Mouse (Mus musculus) urinary bladder, postnatal 4 days (tissue): ENCODE measurements around the gene Zbtb16.

Source experiments
- DNase-seq, 2 experiments: peaks; one replicate each; pipeline ENCODE4 v3.0.0; 2021 to 2022; ENCODE audit warnings: low spot score in 2 of 2

Gene Zbtb16

DNA sequence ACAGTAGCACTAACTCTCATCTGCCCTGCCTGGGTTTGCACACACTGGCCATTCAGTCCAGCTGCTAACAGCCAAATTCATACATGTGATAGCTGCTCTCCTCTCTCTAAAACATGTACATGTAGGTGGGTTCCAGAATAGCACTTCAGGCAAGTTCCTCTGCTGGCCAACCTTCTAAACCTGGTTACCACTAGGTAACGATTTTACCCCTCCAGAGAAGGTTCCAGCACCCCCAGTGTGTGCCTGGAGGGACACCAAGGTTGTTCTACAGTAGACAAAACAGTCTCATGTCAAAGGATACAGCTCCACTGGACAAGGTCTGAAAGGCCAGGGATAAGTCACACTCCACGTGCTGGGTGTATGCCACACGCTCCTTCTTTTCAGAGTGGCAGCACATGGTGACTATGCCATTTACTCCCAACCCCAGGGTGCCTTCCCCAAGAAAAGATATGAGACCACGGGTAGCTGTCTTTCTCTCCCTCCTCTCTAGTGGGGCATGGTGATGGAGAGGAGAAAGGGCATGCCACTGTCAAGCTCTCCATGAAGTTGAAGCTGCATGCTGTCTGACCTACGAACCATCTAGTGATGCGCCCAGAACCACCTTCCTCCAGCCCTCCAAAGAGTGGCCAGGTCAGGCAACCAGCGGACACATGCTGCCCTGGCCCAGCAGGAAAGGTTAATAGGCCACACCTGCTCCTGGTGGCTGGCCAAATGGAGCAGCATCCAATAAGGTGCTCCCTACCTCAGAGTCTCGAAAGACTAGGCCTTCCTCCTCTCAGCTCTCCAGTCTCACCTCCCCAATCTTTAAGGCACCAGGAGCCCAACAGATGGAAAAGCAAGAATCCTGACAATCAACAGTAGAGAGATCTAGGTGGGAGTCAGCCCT, 104.1 kb downstream of the Zbtb16 start:
- no peak for DNase-seq

DNA sequence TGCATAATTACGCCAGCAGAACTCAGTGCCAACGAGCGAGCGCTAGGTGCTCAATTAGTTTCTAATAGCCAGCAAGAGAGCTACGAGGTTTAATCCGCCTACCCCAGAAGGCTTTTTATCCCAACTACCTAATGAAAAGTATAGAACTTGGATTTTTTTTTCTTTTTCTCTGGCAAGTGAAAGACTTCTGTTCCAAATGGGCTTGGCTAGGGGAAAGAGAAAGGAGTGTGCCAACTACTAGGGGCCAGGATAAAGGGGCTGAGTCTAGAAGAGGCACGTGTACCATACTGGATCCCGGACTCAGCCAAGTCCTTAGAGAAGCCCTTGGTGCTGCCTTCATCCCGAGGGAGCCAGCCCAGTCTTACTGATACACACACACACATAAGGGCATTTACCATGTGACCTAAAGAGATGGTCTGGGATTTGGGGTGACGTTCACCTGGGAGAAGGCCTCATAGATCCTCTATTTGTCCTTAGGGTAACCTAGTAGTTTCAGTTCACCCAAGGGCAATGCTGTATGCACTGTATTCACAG, 105.5 kb downstream of the Zbtb16 start:
- DNase-seq = no peak

DNA sequence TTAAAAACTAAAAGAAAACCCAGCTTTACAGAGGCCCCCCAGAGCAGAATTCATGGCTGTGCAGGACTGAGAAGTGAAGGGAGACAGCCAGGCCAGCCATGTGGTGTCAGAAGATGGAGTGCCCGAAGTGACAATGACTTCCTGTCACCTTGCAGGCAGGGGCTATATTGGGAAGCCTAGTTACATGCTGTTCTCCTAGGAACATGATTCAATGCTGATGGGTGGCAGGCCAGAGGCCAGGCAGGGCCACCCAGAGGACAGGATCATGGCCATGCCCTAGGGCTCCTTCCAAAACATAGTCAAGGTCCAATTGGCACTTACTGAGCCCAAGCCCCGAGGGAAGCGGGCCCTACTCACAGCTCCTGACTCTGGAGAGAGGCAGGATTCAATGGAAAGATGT, 106.6 kb downstream of the Zbtb16 start:
- no peak for DNase-seq

- no peak for DNase-seq
These were observed 107.3 kb downstream of the Zbtb16 start for GRCm38 (mm10) chr9:48728731-48729123.

DNA sequence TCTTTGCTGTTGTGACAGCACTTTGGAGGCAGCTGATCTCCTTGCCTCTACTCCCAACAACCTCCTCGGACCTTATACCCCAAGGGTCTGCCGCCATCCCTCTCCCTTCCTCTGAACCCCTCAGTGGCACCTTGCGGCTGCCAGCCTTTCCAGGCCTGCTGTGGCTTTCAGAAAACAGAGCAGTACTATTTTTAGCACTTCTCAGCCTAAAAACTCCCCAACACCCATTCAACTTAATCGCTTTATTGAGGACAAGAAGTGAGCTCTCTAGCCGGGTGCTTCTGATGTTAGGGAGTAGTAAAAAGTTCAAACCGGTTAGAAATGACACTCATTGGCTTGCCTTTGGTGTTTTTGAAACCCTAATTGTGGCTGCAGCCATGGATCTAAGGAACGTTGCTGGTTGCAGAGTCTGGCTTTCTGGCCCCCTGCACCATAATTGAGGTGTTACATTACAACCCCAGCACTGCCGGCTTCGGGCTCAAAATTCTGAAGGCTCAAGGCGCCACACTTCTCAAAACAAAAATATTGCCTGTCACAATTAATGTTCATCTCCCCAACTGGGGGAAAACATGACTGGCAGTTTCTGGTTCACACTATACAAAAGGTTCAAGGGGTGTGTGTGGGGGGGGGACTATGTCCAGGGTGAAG, 107.8 kb downstream of the Zbtb16 start:
- DNase-seq = no peak

GRCm38 (mm10) chr9:48726341-48726740, 109.7 kb downstream of the Zbtb16 start:
- DNase-seq = no peak

- DNase-seq = no peak
These were observed 110.1 kb downstream of the Zbtb16 start for GRCm38 (mm10) chr9:48725918-48726317.

DNA sequence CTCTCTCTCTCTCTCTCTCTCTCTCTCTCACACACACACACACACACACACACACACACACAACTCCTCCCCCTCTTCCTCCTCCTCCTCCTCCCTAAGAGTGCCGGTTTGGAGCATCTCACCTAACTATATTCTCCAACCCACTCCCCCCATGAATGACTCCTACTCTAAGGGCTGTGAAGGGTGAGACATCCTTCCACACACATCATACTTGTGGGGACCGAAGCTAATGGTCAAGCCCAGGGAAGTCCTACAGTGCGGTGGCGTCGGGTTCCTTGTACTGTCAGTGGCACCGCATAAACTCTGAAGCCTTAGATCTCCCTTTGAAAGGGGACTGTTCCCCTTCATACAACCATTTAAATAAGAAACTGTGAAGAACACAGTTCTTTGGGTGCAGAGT, 110.9 kb downstream of the Zbtb16 start:
- DNase-seq = no peak

DNA sequence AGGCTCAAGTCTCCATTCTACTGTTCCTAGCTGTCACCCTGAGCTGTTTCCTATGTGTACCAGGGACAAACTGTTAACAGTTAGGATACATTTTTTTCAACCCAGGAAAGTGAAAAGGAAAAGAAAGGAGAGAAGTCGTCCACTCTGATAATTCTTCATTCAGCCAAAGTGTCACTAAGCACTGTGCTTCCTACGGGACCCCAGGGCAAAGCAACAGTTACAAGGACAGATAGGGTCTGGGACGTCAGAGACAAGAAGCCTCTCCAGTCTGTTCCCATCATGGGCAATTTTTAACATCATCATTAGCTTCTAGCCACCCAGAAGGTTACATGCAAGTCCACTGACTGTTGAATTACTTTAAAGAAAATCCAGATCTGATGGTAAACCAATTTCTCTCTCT, 111.3 kb downstream of the Zbtb16 start:
- no peak for DNase-seq

- DNase-seq = peak in 1 of 2 experiments; percentile 70
These were observed 112.3 kb downstream of the Zbtb16 start for GRCm38 (mm10) chr9:48723511-48724304.

GRCm38 (mm10) chr9:48723025-48723424, 113.0 kb downstream of the Zbtb16 start:
- no peak for DNase-seq

DNA sequence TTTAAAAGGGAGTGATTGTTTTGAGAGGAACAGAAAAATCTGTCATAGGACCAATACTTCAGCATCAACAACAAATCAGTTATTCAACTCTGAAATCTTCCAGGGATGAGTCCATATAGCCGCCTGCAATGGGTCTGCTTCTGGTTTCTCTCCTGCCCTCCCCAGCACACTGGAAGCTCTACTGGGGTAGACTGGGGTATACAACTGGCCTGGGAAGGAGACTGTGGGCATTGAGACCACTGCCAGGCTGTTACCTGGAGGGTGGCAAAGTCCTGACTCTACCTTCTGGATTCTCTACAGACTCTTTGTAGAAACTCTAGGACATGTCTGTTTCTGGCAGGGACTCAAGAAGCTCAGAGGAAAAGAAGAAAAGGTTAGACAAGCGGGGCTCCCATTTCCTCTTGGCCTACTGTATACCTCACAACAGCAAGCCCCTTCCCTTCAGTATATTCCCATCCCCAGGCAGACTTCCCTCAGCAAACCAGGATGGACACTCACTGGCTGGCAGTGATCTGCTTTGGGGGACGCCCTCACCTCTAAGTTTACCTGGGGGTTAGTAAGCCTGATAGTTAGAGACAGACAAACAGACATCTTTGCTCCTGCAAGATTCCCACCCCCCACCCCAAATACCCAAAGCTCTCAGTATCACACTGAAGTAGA, 113.6 kb downstream of the Zbtb16 start:
- no peak for DNase-seq

- no peak for DNase-seq
These were observed 114.4 kb downstream of the Zbtb16 start for GRCm38 (mm10) chr9:48721655-48722054.

GRCm38 (mm10) chr9:48721172-48721571, 114.8 kb downstream of the Zbtb16 start:
- no peak for DNase-seq

DNA sequence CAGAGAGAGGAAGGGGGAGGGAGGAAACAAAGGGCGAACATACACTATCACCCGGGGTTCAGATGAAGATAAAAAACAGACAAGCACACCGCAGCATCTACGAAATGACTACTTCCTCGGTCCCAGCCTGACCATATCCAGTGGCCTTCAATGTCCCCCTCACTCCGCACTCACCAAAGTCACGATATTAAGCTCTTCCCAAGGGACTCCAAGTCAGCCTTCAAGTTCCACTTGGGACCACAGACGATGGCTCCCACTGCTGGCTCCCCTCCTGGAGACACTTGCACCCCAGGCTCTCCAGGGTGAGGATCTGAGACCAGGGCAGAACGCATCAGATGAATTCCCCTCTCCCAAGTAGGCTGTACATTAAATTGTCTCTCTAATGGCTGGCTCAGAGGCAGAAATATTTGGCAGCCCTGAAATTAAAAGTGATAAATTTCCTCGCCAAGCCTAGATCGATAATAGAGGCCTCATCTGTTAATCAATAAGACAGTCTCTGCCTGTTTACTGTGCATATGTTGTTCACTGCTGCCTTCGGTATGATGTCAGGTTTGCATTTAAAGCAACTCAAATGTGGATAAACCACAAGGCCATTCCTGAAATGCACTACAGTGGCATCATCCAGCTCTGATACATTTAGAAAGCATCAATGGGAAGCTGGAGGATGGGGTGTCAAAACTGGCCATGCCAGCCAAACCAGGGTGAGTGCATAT, 115.6 kb downstream of the Zbtb16 start:
- no peak for DNase-seq

GRCm38 (mm10) chr9:48719619-48720018, 116.4 kb downstream of the Zbtb16 start:
- DNase-seq = no peak

DNA sequence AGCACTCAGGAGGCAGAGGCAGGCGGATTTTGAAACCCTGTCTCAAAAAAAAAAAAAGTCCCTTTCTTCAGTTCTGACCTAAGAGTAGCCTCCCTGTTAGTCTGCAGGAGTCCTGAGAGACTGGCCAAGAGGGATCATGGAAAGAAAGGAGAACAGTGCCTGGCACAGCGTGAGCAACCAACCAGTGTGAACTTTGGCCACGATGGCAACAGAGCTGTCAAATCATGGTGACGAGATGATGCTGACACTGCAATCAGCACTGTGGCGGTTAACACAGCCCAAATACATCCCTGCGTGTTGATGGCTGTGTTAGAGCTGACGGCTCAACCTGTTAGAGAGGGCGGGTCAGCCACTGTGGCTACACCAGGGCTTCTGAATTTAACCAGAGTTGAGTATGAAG, 119.5 kb downstream of the Zbtb16 start:
- DNase-seq = no peak

DNA sequence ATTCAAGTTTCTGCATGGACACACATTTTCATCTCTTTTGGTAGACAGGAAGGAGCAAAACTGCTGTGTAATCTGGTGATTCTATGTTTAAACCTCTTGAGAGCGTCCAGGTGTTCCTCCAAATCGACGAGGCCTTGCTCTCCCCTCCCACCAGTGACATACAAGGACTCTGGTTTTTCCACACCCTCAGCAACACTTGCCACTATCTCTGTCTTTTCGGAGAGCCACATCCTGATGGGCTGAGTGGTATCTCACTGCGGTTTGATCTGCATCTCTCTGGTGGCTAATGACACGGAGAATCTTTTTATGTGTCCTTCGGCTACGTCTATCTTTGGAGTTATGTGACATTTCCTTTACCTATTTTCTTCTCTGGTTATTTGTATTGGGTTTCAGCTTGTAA, 121.0 kb downstream of the Zbtb16 start:
- DNase-seq = no peak

DNA sequence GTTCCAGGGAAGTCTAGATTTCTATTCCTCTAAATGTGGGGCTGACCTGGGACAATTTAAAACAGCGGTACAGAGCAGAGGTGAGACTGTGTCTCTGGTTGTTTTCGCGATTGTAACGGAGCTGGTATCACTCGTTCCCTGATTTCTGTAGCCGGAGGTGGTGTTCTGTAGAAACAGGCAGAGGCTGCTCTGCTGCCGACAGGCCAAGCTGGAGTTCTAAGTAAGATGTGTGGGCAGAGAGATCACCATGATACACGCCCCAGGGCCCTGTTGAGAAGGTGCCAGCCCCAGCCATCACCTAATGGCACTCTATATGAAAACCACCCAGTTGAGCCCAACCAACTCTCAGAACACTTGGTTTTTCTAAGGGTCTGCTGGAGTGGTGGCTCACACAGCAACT, 122.2 kb downstream of the Zbtb16 start:
- DNase-seq = no peak

GRCm38 (mm10) chr9:48712985-48713765, 122.8 kb downstream of the Zbtb16 start:
- no peak for DNase-seq
